Mouse (Mus musculus): ENCODE data around the gene Snx13. TPM values are rescaled to one million over a fixed set of nuclear protein-coding genes. Genes with fewer than 3 reads are reported as not detected.

Snx13 gene
- 49.7 TPM for polyA plus RNA-seq (2017; shearing (Covaris generic))

DNA sequence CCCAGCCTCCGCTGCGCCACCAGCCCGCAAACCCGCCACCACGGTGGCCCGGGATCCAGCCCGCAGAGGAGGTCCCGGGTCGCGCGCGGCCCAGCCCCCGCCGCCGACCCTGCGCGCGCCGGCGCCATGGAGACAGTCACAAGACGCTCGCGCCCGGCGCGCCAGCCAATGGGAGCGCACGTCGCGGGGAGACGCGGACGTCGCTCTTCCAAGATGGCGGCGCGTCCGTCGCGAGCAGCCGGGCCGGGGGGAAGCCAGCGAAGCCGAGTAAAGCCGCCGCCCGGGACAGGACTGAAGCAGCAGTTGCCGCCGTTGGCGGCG is at the start of gene Snx13:
Gene Snx13, plus strand, starts transcription at position 188 of the 321 bp plus-strand sequence.

Other genes with a start within 250 kb of the Snx13 start
- gene Hdac9, start 130.1 kb upstream of the Snx13 start, polyA plus RNA-seq (2017; shearing (Covaris generic)): 6.3 TPM
- 1.1 TPM for gene Prps1l1, start 62.4 kb upstream of the Snx13 start, polyA plus RNA-seq (2017; shearing (Covaris generic))

All from activated CD4-positive, CD25-positive, alpha-beta regulatory T cell, adult 9 weeks (primary cell).